In the genomic region with DNA sequence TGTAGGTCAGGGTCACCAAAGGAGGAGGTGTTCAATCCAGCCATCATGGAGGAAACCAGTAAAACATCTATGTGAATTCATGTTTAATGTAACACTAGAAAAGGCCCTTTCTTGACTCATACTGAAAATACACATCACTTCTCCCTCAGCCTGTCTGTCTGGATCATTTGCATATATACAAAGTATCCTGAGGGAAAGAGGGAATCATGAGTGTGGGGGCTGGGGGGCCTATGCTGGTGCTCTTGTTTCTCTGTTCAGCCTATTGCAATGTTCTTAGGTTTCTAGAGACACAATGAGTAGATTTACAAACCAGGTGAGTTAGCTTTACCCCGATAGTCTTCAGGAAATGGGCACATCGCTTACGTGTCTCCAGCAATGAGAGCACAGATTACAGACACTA, we compare ENCODE assay signal across 22 mouse cellular contexts.
"Had no signal": no experiment of that assay in that cellular context is flagged by ENCODE, and none has a peak within 500 bp of the region (broad histone marks: within the 10 kb centered on the region; RNA-seq: fewer than 3 reads in every experiment).

No protein-coding gene starts in this region.

- H3K4me2 ChIP-seq: heart, embryonic 12.5 days; hindbrain, embryonic 12.5 days; hindbrain, embryonic 14.5 days; kidney, embryonic 15.5 days; limb, embryonic 12.5 days; liver, embryonic 12.5 days had no signal

- H3K9me3 ChIP-seq: heart, embryonic 10.5 days; heart, embryonic 12.5 days; hindbrain, embryonic 10.5 days; hindbrain, embryonic 12.5 days; kidney, embryonic 15.5 days; limb, embryonic 12.5 days; liver, embryonic 12.5 days had no signal

- H3K9ac ChIP-seq: heart, embryonic 12.5 days; hindbrain, embryonic 12.5 days; hindbrain, embryonic 14.5 days; kidney, embryonic 15.5 days; limb, embryonic 12.5 days; liver, embryonic 12.5 days; liver, embryonic 14.5 days had no signal

- H3K4me1 ChIP-seq: hindbrain, embryonic 12.5 days; kidney, embryonic 15.5 days; limb, embryonic 12.5 days; liver, embryonic 12.5 days had no signal

- ATAC-seq: intestine, embryonic 16.5 days; liver, embryonic 12.5 days had no signal

- H3K27ac ChIP-seq: heart, embryonic 10.5 days; hindbrain, embryonic 10.5 days; hindbrain, embryonic 12.5 days; hindbrain, embryonic 14.5 days; kidney, embryonic 15.5 days; kidney, postnatal 0 days; limb, embryonic 12.5 days; liver, embryonic 12.5 days; liver, embryonic 14.5 days had no signal

- H3K36me3 ChIP-seq: heart, embryonic 10.5 days; heart, embryonic 12.5 days; hindbrain, embryonic 10.5 days; hindbrain, embryonic 12.5 days; kidney, embryonic 15.5 days; limb, embryonic 12.5 days; liver, embryonic 12.5 days had no signal

- H3K4me3 ChIP-seq: heart, embryonic 10.5 days; heart, embryonic 12.5 days; hindbrain, embryonic 10.5 days; hindbrain, embryonic 12.5 days; kidney, embryonic 15.5 days; limb, embryonic 12.5 days; liver, embryonic 12.5 days had no signal

- DNase-seq: gastrocnemius, postnatal 14 days; gastrocnemius, postnatal 36 days; heart, postnatal 10 days; heart, postnatal 4 days; kidney, adult 11 months; kidney, adult 2 months; kidney, adult 9 months; kidney, postnatal 14 days; kidney, postnatal 36 days; layer of hippocampus, adult 9-11 months; left cerebral cortex, postnatal 4 days had no signal

- H3K27me3 ChIP-seq: heart, embryonic 12.5 days; hindbrain, embryonic 12.5 days; kidney, embryonic 15.5 days; limb, embryonic 12.5 days; liver, embryonic 12.5 days had no signal
